Mouse (Mus musculus) layer of hippocampus, adult 18-20 months (tissue): Measurements from ENCODE around the gene Ist1. TPM values are rescaled to one million over a fixed set of nuclear protein-coding genes. Genes with fewer than 3 reads are reported as not detected.

Experiments
- DNase-seq, 2 experiments: peaks; one replicate each; pipeline ENCODE4 v3.0.0; 2022; ENCODE audit warnings: low spot score in 2 of 2
- total RNA-seq, 2 experiments: library from RNA; stranded (reverse); gene quantifications; 2 replicates each; pipeline ENCODE4 v1.2.3; 2021

The Ist1 gene
- total RNA-seq, 2 experiments from 2014 or later: 87.1 to 90.9 TPM

GRCm38 (mm10) chr8:109687248-109687647, 5.8 kb downstream of the Ist1 start:
- DNase-seq: no peak

GRCm38 (mm10) chr8:109682120-109682519, 10.9 kb downstream of the Ist1 start:
- DNase-seq: no peak

GRCm38 (mm10) chr8:109681535-109681934, 11.5 kb downstream of the Ist1 start:
- DNase-seq: no peak

- DNase-seq: peak; percentile 42 to 80
Measured at GRCm38 (mm10) chr8:109675896-109676643, 17.0 kb downstream of the Ist1 start.

DNA sequence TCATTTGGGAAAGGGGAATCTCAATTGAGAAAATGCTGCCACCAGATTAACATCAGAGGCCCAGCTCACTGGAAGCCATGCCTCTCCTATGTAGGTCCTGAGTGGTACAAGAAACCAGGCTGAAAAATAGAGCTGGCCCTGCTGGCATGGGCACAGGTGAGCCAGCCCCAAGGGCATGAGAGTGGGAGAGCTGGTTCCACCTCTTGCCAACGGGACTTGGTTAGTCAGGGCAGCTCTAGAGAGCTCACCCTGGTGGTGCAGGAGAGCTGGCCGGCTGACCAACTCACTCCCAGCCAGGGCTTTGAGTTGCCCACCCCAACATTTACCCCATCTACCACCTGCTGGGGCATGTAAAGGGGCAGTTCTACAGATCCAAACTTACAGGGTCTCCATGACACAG, 19.5 kb downstream of the Ist1 start:
- DNase-seq: no peak

- DNase-seq: no peak
Measured at GRCm38 (mm10) chr8:109672656-109673055, 20.4 kb downstream of the Ist1 start.

DNA sequence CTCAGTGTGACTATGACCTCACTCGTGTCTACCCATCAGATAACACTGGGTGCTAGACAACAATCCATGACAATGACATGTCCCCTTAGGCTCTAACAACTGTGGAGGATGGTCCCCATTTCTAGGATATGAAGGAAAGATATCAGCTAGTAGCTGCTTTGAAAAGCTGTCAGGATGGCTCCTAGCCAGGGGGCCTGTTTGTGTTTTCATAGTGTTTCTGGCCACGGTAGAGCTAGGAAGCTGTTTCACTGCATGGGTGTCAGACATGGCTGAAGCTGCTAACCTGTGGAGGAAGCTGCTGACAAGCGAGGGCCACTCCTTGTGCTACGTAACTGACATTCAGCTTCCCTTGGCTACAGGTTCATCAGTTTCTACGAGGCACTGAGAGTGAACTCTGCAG, 26.4 kb downstream of the Ist1 start:
- DNase-seq: peak in 1 of 2 experiments; percentile 55

GRCm38 (mm10) chr8:109662328-109662727, 30.7 kb downstream of the Ist1 start:
- peak; percentile 50 to 87 for DNase-seq

- peak in 1 of 2 experiments; percentile 74 for DNase-seq
Measured at GRCm38 (mm10) chr8:109656860-109657259, 36.2 kb downstream of the Ist1 start.

DNA sequence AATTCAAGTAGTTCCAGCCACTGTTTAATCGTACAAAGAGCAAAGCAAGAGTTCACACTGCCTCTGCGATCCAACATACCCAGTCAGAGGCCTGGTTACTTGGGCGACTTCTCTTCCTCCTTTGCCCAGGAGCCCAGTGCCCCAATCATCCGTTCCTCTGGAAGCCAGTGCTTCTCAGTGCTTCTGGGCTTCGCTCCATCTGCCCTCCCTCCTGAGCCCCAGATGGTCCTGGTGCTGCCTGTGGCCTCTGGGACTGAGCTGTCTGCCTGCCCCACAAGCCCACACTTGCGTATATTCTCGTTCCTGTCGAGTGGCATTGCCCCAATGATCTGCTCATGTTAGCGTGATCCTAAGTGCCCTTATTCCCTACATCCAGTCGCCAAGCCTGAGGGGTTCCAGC, 42.3 kb downstream of the Ist1 start:
- no peak for DNase-seq

DNA sequence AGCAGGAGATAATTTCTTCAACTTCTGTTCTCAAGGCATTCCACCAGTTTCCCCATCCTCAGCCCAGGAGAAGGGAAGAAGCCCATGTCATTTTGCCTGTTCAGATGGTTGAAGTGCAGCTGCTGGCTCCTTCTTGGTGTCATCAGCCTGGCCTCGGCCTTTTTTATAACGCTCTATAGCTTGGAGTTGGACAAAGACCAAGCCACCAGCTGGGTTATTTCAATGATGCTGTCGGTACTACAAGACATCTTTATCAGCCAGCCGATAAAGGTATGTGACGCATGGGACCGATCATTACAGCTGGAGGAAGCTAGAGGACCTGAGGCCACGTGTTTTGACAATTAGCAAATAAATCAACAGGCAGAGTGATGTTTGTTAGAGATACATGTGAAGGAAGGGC, 44.6 kb downstream of the Ist1 start:
- no peak for DNase-seq

DNA sequence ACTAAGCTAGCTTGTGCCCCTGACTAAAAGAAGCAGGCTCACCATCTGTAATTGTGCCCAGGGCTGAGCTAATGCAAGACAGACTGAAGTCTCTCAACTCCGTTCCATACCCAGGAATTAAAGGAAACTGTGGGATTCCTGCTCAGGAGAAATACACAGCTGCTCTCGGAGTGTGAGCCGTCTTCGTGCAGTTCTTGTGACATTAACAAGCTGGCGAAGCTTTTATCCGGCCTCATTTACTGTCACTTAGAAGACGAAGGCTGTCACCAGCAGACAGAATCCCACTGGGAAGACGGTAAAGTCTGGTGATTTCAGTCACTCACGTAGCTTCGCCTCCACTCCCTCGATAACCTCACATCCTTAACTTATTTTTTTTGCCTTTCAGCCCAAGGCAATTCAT, 45.7 kb downstream of the Ist1 start:
- peak; percentile 31 to 52 for DNase-seq

GRCm38 (mm10) chr8:109641236-109641635, 51.8 kb downstream of the Ist1 start:
- DNase-seq: no peak

DNA sequence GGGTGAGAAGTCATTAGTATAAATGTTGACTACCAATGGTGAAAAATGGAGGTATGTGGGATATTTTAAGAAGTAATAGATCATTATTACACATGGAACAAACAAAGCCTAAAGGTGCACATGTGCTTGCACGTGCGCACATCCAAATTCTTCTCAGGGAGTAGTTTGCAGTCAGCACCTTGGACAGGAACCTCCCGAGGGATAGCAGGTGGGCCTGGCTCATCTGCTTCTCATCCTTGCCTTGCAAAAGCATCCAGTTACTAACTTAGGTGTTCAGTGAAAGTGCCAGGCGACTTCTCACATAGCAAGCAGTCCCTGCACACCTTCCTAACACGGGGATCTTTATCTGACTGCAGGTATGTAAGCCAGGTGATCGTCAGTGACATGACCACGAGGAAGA, 52.6 kb downstream of the Ist1 start:
- no peak for DNase-seq

- DNase-seq: no peak
Measured at GRCm38 (mm10) chr8:109638851-109639250, 54.2 kb downstream of the Ist1 start.

DNA sequence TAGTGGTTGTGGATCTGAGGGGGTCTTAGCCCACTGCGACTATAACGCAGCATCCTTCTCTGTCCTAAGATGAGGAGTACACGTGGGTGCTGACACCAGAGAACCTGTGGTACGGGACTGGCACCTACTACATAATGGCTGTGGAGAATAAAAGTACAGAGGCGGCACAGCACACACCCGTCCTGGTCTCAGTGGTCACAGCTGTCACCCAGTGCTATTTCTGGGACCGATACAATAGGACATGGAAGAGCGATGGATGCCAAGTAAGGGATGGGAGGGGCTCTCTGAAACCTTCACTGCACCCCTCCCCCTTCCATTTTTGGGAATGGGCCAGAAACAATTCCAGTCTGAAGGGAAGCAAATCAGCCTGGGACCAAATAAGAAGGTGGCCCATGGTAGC, 57.9 kb downstream of the Ist1 start:
- no peak for DNase-seq

DNA sequence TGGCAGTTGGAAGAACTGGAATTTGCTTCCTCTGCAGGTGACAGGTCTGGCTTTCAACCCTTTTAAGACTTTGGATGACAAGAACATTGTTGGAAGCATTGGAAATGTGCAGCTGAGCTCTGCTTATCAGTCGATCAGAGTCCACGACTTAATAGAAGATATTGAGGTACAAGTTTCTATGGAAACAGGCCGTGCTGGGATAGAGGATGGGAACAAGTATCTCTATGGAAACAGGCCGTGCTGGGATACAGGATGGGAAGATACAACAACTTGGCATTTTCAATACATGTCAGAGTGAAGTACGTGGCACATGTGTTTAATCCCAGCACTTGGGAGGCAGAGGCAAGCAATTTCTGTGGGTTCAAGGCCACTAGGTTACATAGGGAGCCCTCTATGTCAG, 60.6 kb downstream of the Ist1 start:
- DNase-seq: peak; percentile 28 to 67

DNA sequence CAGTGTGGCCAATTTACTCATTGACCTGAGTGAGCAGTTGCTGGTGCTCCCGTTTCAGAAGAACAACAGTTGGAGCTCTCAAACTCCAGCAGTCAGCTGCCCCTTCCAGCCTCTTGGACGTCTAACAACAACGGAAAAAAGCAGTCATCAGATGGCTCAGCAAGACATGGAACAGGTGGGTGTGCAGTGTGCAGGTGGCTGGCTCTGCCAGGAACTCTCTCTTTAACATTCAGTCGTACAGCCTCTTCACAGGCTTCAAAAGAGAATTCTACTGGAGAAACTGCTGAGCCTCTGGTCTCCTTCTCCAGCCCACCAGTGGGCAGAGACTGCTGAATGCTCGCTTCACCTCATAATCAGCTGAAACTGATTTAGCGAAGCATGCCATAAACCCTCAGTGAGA, 64.4 kb downstream of the Ist1 start:
- peak; percentile 22 to 44 for DNase-seq

Other genes starting within 250 kb of the Ist1 start
- gene Pmfbp1, start 199.2 kb downstream of the Ist1 start, total RNA-seq: under 1 TPM in 1 of 2 experiments, not detected in 1; 0.10 TPM
- 10 to 100 TPM; 26.0 to 27.0 TPM for gene Dhx38, start 127.4 kb downstream of the Ist1 start, total RNA-seq
- gene Txnl4b, start 127.4 kb downstream of the Ist1 start, total RNA-seq: 10 to 100 TPM; 16.4 to 16.7 TPM
- not detected for gene Hp, start 114.1 kb downstream of the Ist1 start, total RNA-seq
- gene Dhodh, start 84.6 kb downstream of the Ist1 start, total RNA-seq: 10 to 100 TPM; 22.7 to 26.4 TPM
- 1 to 10 TPM; 2.0 to 3.1 TPM for gene Pkd1l3, start 78.7 kb downstream of the Ist1 start, total RNA-seq
- gene Zfp821, start 12.3 kb upstream of the Ist1 start, total RNA-seq: 10 to 100 TPM; 41.0 to 42.1 TPM
- gene Atxn1l, start 44.5 kb upstream of the Ist1 start, total RNA-seq: 10 to 100 TPM; 40.9 to 42.1 TPM
- 10 to 100 TPM; 80.6 to 84.1 TPM for gene Ap1g1, start 85.3 kb upstream of the Ist1 start, total RNA-seq
- gene Phlpp2, start 175.3 kb upstream of the Ist1 start, total RNA-seq: 10 to 100 TPM; 27.9 to 28.0 TPM